Mouse (Mus musculus): ENCODE data around the gene Nudt5. TPM values are rescaled to one million over a fixed set of nuclear protein-coding genes. Genes with fewer than 3 reads are reported as not detected.
A peak's percentile ranks its signal among the peaks of the same experiment; 100 is the strongest.
"Not testable (repeated sequence)": the region's sequence is repeated elsewhere in the genome, so short reads cannot be mapped to it uniquely, and the experiment has no call there.

The Nudt5 gene
- 120 and 139 TPM in 2 replicates for polyA plus RNA-seq (2016; fragmentation: Nextera tagmentation; extraction: Ambion mirVana)

DNA sequence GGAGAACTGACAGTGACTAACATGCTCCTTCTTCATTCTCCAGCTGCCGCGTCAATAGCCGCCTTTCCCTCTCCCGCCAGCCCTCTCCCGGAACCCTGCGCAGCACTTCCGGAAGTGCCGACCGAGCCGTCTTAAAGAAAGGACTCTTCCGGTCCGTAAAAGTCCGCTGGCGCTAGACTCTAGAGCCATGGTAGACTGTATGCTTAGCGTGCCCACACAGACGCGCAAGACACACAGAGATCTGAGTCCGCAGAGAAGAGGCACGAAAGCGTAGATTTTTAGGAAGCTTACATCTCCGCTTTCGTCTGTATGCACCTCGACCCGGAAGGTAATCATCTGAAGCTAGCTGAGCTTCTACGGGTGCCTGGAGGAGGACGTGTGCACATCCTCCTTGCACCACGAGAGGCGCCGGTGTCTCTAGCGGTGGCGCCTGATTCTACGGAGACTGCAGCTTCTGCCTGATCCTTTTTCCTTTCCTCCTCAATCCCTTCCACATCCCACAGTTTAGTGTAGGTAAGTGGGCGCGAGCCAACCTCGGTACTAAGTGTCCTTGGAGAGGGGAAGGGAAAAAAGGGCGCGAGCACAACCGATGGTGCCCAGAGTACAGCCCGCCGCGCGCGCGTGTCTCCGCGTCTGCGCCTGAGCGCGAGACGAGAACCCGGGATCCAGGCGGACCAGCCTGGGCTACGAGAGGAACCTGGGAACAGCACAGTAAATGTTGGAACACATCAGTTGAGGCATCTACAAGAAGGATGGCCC, at the start of gene Nudt5, which contains the start of gene Cdc123:
TSS of gene Nudt5 (plus strand) at position 147 of the 759 bp plus-strand sequence.
TSS of gene Cdc123 (minus strand) at position 292 of the 759 bp plus-strand sequence.
- DNase-seq (ENCODE audit: low spot score): peak; percentile 88
- peaks cover 11% of the 10 kb centered on the region for H3K4me1 ChIP-seq
- WGBS: under 1% methylated on average over 53 of the region's 53 CpGs
- H3K36me3 ChIP-seq: peaks cover 41% of the 10 kb centered on the region
- H3K4me3 ChIP-seq: peak within 1 kb of the TSS; percentile 88
- H3K27me3 ChIP-seq (ENCODE audit: low read depth, poor library complexity, severe bottlenecking): no peaks in the 10 kb centered on the region
- H3K9me3 ChIP-seq (replicated peaks): no peaks in the 10 kb centered on the region
- peak within 1 kb of the TSS; percentile 96 for H3K27ac ChIP-seq

DNA sequence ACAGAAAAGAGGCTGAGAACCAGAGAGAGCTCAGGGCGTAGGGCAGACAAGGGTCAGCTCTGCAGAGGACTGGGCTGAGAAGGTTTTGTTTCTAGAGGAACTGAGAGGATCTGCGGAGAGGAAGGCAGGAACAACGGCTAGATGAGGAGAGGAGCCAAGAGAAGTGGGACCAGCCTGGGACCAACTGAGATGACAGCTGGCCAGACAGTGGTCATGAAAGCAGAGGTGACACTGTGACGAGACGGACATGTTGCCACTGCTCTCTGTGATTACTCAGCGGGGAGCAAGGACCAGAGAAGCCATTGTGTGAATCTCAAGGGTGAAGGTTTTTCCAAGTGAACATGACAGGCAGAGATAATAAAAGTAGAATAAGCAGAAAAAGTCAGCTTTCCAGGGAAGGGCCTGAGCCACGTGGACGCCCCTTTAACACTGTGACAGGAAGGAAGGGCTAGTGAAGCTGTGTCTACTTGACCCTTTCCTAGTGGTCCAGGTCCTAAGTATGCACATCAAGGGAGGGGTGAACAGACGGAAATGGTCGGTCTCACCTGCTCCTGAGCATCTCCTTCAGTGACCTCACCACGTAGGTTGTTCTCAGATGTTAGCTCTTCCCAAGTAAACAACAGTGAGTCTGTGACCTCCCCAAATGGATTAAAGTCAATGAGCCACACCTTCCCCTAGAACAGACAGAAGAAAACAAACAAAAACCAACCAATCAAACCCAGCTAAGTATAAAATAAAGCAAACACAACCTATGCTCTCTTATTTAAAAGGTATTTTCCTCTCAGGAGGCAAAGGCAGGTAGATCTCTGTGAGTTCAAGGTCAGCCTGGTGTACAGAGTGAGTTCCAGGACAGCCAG, 46.8 kb upstream of the Nudt5 start:
- no peak overlapping the region for H3K4me3 ChIP-seq
- no peaks in the 10 kb centered on the region for H3K4me1 ChIP-seq
- WGBS: 96% methylated on average over 11 of the region's 11 CpGs
- DNase-seq (ENCODE audit: low spot score): no peak
- no peaks in the 10 kb centered on the region for H3K27me3 ChIP-seq (ENCODE audit: low read depth, poor library complexity, severe bottlenecking)
- H3K36me3 ChIP-seq: peaks cover 100% of the 10 kb centered on the region
- H3K27ac ChIP-seq: no peak overlapping the region
- no peaks in the 10 kb centered on the region for H3K9me3 ChIP-seq (replicated peaks)

- no peak overlapping the region for H3K27ac ChIP-seq
- no peaks in the 10 kb centered on the region for H3K9me3 ChIP-seq (replicated peaks)
- H3K27me3 ChIP-seq (ENCODE audit: low read depth, poor library complexity, severe bottlenecking): no peaks in the 10 kb centered on the region
- WGBS: 93% methylated on average over 9 of the region's 9 CpGs
- no peak overlapping the region for H3K4me3 ChIP-seq
- H3K36me3 ChIP-seq: peaks cover 99% of the 10 kb centered on the region
- no peaks in the 10 kb centered on the region for H3K4me1 ChIP-seq
- DNase-seq (ENCODE audit: low spot score): no peak
Observed at GRCm38 (mm10) chr2:5801182-5801640, 43.6 kb upstream of the Nudt5 start.

- DNase-seq (ENCODE audit: low spot score): no peak
- H3K4me1 ChIP-seq: no peaks in the 10 kb centered on the region
- WGBS: 97% methylated on average over 10 of the region's 10 CpGs
- H3K36me3 ChIP-seq: peaks cover 93% of the 10 kb centered on the region
- no peaks in the 10 kb centered on the region for H3K9me3 ChIP-seq (replicated peaks)
- no peak overlapping the region for H3K4me3 ChIP-seq
- H3K27ac ChIP-seq: no peak overlapping the region
- H3K27me3 ChIP-seq (ENCODE audit: low read depth, poor library complexity, severe bottlenecking): no peaks in the 10 kb centered on the region
Observed at GRCm38 (mm10) chr2:5801927-5802590, 42.8 kb upstream of the Nudt5 start.

- WGBS: 94% methylated on average over 6 of the region's 6 CpGs
- H3K4me3 ChIP-seq: no peak overlapping the region
- no peak for DNase-seq (ENCODE audit: low spot score)
- no peaks in the 10 kb centered on the region for H3K4me1 ChIP-seq
- H3K9me3 ChIP-seq (replicated peaks): no peaks in the 10 kb centered on the region
- H3K27ac ChIP-seq: no peak overlapping the region
- peaks cover 92% of the 10 kb centered on the region for H3K36me3 ChIP-seq
- H3K27me3 ChIP-seq (ENCODE audit: low read depth, poor library complexity, severe bottlenecking): no peaks in the 10 kb centered on the region
Observed at GRCm38 (mm10) chr2:5804440-5805045, 40.3 kb upstream of the Nudt5 start.

- no peaks in the 10 kb centered on the region for H3K4me1 ChIP-seq
- H3K27me3 ChIP-seq (ENCODE audit: low read depth, poor library complexity, severe bottlenecking): no peaks in the 10 kb centered on the region
- WGBS: 92% methylated on average over 7 of the region's 7 CpGs
- H3K36me3 ChIP-seq: peaks cover 92% of the 10 kb centered on the region
- no peaks in the 10 kb centered on the region for H3K9me3 ChIP-seq (replicated peaks)
- H3K27ac ChIP-seq: no peak overlapping the region
- no peak overlapping the region for H3K4me3 ChIP-seq
- no peak for DNase-seq (ENCODE audit: low spot score)
Observed at GRCm38 (mm10) chr2:5805228-5805627, 39.6 kb upstream of the Nudt5 start.

DNA sequence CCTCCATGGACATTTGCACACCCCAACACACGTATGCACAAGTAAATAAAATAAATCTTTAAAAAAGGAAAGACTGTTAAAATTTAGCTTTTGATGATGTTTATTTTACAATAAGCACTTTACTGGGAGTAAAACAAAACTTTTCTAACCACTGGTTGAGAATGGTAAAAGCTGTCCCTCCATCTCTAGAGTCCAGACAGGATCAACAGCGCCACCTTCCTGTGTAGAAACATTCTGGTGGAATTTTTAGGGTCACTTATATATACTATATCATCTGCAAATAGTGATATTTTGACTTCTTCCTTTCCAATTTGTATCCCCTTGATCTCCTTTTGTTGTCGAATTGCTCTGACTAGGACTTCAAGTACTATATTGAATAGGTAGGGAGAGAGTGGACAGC, 38.6 kb upstream of the Nudt5 start:
- not testable (repeated sequence) for H3K4me1 ChIP-seq; DNase-seq (ENCODE audit: low spot score); H3K4me3 ChIP-seq; H3K27ac ChIP-seq; H3K9me3 ChIP-seq (replicated peaks); H3K27me3 ChIP-seq (ENCODE audit: low read depth, poor library complexity, severe bottlenecking)
- 87% methylated on average over 3 of the region's 3 CpGs for WGBS
- peaks cover 92% of the 10 kb centered on the region for H3K36me3 ChIP-seq

DNA sequence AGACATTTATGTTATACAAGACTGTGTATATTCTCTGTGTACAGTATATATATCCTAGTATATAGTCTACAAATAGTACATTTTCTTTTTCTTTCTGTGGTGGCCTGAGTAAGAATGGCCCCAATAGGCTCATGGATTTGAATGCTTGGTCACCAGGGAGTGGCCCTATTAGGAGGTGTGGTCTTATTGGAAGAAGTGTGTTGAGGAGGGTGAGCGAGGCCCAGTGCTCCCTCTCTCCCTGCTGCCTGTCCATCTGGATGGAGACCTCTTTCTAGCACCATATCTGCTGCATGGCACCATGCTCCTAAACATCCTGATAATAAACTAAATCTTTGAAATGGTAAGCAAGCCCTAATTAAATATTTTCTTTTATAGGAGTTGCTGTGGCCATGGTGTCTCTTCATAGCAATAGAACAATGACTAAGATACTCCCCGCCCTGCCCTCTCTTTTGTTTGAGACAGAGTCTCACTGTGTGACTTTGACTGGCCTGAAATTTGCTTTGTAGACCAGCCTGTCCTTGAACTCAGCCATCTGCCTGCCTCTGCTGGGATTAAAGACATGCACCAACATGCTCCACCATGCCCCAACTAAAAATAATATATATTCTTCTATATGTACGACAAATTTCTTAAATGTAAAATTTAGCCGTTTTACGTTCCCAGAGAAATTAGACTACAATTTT, 34.6 kb upstream of the Nudt5 start:
- Histone ChIP-seq H3K4me3 (no peak overlapping the region), H3K36me3 (peaks cover 85% of the 10 kb centered on the region), H3K9me3 (replicated peaks) (no peaks in the 10 kb centered on the region), H3K27ac (no peak overlapping the region), H3K4me1 (no peaks in the 10 kb centered on the region), H3K27me3 (ENCODE audit: low read depth, poor library complexity, severe bottlenecking) (no peaks in the 10 kb centered on the region)
- no peak for DNase-seq (ENCODE audit: low spot score)
- 97% methylated on average over 5 of the region's 5 CpGs for WGBS

- 91% methylated on average over 5 of the region's 5 CpGs for WGBS
- H3K4me1 ChIP-seq: no peaks in the 10 kb centered on the region
- peaks cover 84% of the 10 kb centered on the region for H3K36me3 ChIP-seq
- no peak overlapping the region for H3K27ac ChIP-seq
- H3K27me3 ChIP-seq (ENCODE audit: low read depth, poor library complexity, severe bottlenecking): no peaks in the 10 kb centered on the region
- DNase-seq (ENCODE audit: low spot score): no peak
- H3K9me3 ChIP-seq (replicated peaks): no peaks in the 10 kb centered on the region
- no peak overlapping the region for H3K4me3 ChIP-seq
Observed at GRCm38 (mm10) chr2:5811235-5811782, 33.5 kb upstream of the Nudt5 start.

- Histone ChIP-seq H3K9me3 (replicated peaks) (no peaks in the 10 kb centered on the region), H3K4me1 (no peaks in the 10 kb centered on the region), H3K27me3 (ENCODE audit: low read depth, poor library complexity, severe bottlenecking) (no peaks in the 10 kb centered on the region), H3K36me3 (peaks cover 87% of the 10 kb centered on the region), H3K4me3 (no peak overlapping the region), H3K27ac (no peak overlapping the region)
- no peak for DNase-seq (ENCODE audit: low spot score)
- 91% methylated on average over 10 of the region's 10 CpGs for WGBS
Observed at GRCm38 (mm10) chr2:5821264-5821663, 23.6 kb upstream of the Nudt5 start.

DNA sequence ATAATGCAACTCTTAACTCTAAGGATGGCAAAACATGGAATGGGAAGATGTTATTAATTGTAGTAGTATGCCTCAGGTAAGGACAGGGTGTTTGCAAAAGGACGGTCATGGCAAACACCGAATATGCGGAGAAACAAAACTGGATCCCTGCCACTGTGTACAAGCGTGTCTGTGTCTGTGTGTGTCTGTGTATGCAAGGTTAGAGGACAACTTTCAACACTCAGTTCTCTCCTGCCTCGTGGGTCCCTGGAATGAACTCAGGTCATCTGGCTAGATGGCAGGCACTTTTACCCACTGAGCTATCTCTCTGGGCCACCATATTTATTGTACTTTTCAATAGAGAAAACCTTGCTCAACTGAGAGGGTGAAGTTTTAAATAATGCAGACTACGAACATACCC, 22.4 kb upstream of the Nudt5 start:
- 96% methylated on average over 6 of the region's 6 CpGs for WGBS
- Histone ChIP-seq H3K4me3 (no peak overlapping the region), H3K4me1 (no peaks in the 10 kb centered on the region), H3K27ac (no peak overlapping the region), H3K27me3 (ENCODE audit: low read depth, poor library complexity, severe bottlenecking) (no peaks in the 10 kb centered on the region), H3K36me3 (peaks cover 88% of the 10 kb centered on the region), H3K9me3 (replicated peaks) (no peaks in the 10 kb centered on the region)
- DNase-seq (ENCODE audit: low spot score): no peak

- H3K4me1 ChIP-seq: no peaks in the 10 kb centered on the region
- 46% methylated on average over 1 of the region's 1 CpGs for WGBS
- peaks cover 83% of the 10 kb centered on the region for H3K36me3 ChIP-seq
- no peak for DNase-seq (ENCODE audit: low spot score)
- H3K27ac ChIP-seq: no peak overlapping the region
- H3K27me3 ChIP-seq (ENCODE audit: low read depth, poor library complexity, severe bottlenecking): no peaks in the 10 kb centered on the region
- H3K9me3 ChIP-seq (replicated peaks): no peaks in the 10 kb centered on the region
- no peak overlapping the region for H3K4me3 ChIP-seq
Observed at GRCm38 (mm10) chr2:5824213-5824612, 20.6 kb upstream of the Nudt5 start.

All from limb, embryonic 10.5 days (tissue).